Mouse (Mus musculus) neural tube, embryonic 15.5 days (tissue): ENCODE measurements at regions not wholly inside any gene's neighbourhood (a gene's known extent, or its start where the extent isn't known, plus 50 kb on each side); places are given as distances from the start of the nearest gene placed in this dataset.

Source experiments
- ATAC-seq: fragments of 200-750 bp; cut with Nextera tagmentation; 2 replicates; pipeline ENCODE4 v1.8.0; 2017; ENCODE audit warnings: mild to moderate bottlenecking, moderate TSS enrichment, moderate library complexity; ENCODE audit not compliant: low FRiP score
- H3K27ac ChIP-seq: fragments of 300-500 bp; sonication (generic); replicated peaks from 2 replicates; pipeline ENCODE4 v1.5.1; 2015; ENCODE audit warnings: mild to moderate bottlenecking, inconsistent platforms
- H3K27me3 ChIP-seq: fragments of 300-500 bp; sonication (generic); replicated peaks from 2 replicates; pipeline ENCODE4 v1.6.1; 2015; ENCODE audit warnings: inconsistent platforms
- H3K36me3 ChIP-seq: fragments of 300-500 bp; sonication (generic); 2 replicates; pipeline ENCODE4 v1.6.1; 2015; ENCODE audit warnings: inconsistent platforms
- H3K4me1 ChIP-seq: fragments of 300-500 bp; sonication (generic); 2 replicates; pipeline ENCODE4 v1.6.1; 2015; ENCODE audit warnings: inconsistent platforms
- H3K4me2 ChIP-seq: fragments of 300-500 bp; sonication (generic); 2 replicates; pipeline ENCODE4 v1.6.1; 2015; ENCODE audit warnings: inconsistent platforms, mild to moderate bottlenecking, moderate library complexity
- H3K4me3 ChIP-seq: fragments of 300-500 bp; sonication (generic); replicated peaks from 2 replicates; pipeline ENCODE4 v1.5.1; 2015; ENCODE audit warnings: mild to moderate bottlenecking, inconsistent platforms
- H3K9ac ChIP-seq: fragments of 300-500 bp; sonication (generic); replicated peaks from 2 replicates; pipeline ENCODE4 v1.6.1; 2015; ENCODE audit warnings: mild to moderate bottlenecking, inconsistent platforms
- H3K9me3 ChIP-seq: fragments of 300-500 bp; sonication (generic); replicated peaks from 2 replicates; pipeline ENCODE4 v1.6.1; 2016; ENCODE audit warnings: inconsistent platforms
- WGBS: fragments of 180-500 bp; shearing (Covaris S2); methylation state at CpG from one replicate; pipeline ENCODE4 v1.1.7; 2015; ENCODE audit warnings: mixed read lengths; 5-methylcytosine and 5-hydroxymethylcytosine counted together

GRCm38 (mm10) chr4:142449198-142449702, 210.0 kb upstream of the Kazn start:
- peak overlapping the region; percentile 73 for H3K27ac ChIP-seq
- H3K9me3 ChIP-seq, result no peaks in the 10 kb centered on the region
- no peak for ATAC-seq
- no peak overlapping the region for H3K4me3 ChIP-seq
- H3K4me1 ChIP-seq, result peaks cover 19% of the 10 kb centered on the region
- no peaks in the 10 kb centered on the region for H3K27me3 ChIP-seq
- H3K9ac ChIP-seq, result no peak overlapping the region
- WGBS, result 41% methylated on average over 14 of the region's 14 CpGs
- no peak overlapping the region for H3K4me2 ChIP-seq
- no peaks in the 10 kb centered on the region for H3K36me3 ChIP-seq

- H3K27me3 ChIP-seq, result no peaks in the 10 kb centered on the region
- 58% methylated on average over 7 of the region's 7 CpGs for WGBS
These were observed 208.3 kb upstream of the Kazn start for GRCm38 (mm10) chr4:142447529-142447928.

GRCm38 (mm10) chr4:142441045-142441444, 201.8 kb upstream of the Kazn start:
- Histone ChIP-seq H3K9ac (no peak overlapping the region), H3K27me3 (no peaks in the 10 kb centered on the region), H3K4me3 (no peak overlapping the region), H3K36me3 (no peaks in the 10 kb centered on the region), H3K4me2 (no peak overlapping the region), H3K27ac (no peak overlapping the region), H3K4me1 (peaks cover 18% of the 10 kb centered on the region), H3K9me3 (no peaks in the 10 kb centered on the region)
- no peak for ATAC-seq
- WGBS, result 87% methylated on average over 11 of the region's 11 CpGs

More at GRCm38 (mm10) chr4:142447529-142447928, 208.3 kb upstream of the Kazn start:
- no peaks in the 10 kb centered on the region for H3K9me3 ChIP-seq
- H3K4me2 ChIP-seq, result no peak overlapping the region
- 0 out of 2 replicates have a peak, but pooled peaks have one; percentile 7 for ATAC-seq
- H3K36me3 ChIP-seq, result no peaks in the 10 kb centered on the region
- H3K4me3 ChIP-seq, result no peak overlapping the region
- peaks cover 17% of the 10 kb centered on the region; the same call in 1 of the 2 replicates for H3K4me1 ChIP-seq
- no peak overlapping the region for H3K9ac ChIP-seq
- no peak overlapping the region for H3K27ac ChIP-seq

GRCm38 (mm10) chr4:142439450-142440183, 200.4 kb upstream of the Kazn start:
- Histone ChIP-seq H3K9me3 (no peaks in the 10 kb centered on the region), H3K4me1 (peaks cover 18% of the 10 kb centered on the region), H3K36me3 (no peaks in the 10 kb centered on the region), H3K4me3 (no peak overlapping the region), H3K27me3 (no peaks in the 10 kb centered on the region), H3K4me2 (no peak overlapping the region), H3K9ac (no peak overlapping the region), H3K27ac (no peak overlapping the region)
- no peak for ATAC-seq
- 65% methylated on average over 9 of the region's 9 CpGs for WGBS

- WGBS, result 76% methylated on average over 3 of the region's 3 CpGs
- no peak overlapping the region for H3K4me3 ChIP-seq
- H3K9me3 ChIP-seq, result no peaks in the 10 kb centered on the region
- ATAC-seq, result no peak
- no peaks in the 10 kb centered on the region for H3K27me3 ChIP-seq
- H3K9ac ChIP-seq, result no peak overlapping the region
- no peak overlapping the region for H3K4me2 ChIP-seq
- no peak overlapping the region for H3K27ac ChIP-seq
- H3K36me3 ChIP-seq, result no peaks in the 10 kb centered on the region
- H3K4me1 ChIP-seq, result peaks cover 10% of the 10 kb centered on the region; the same call in 1 of the 2 replicates
These were observed 185.4 kb upstream of the Kazn start for GRCm38 (mm10) chr4:142424596-142424995.

- Histone ChIP-seq H3K4me1 (peaks cover 10% of the 10 kb centered on the region; the same call in 1 of the 2 replicates), H3K27ac (peak overlapping the region; percentile 3; the same call in 1 of the 2 replicates), H3K9me3 (no peaks in the 10 kb centered on the region), H3K4me3 (no peak overlapping the region), H3K9ac (no peak overlapping the region), H3K27me3 (no peaks in the 10 kb centered on the region), H3K36me3 (no peaks in the 10 kb centered on the region), H3K4me2 (no peak overlapping the region)
- WGBS, result 40% methylated on average over 7 of the region's 7 CpGs
- no peak for ATAC-seq
These were observed 181.2 kb upstream of the Kazn start for GRCm38 (mm10) chr4:142420427-142420826.

- no peaks in the 10 kb centered on the region for H3K36me3 ChIP-seq
- 72% methylated on average over 5 of the region's 5 CpGs for WGBS
- peaks cover 20% of the 10 kb centered on the region for H3K4me1 ChIP-seq
- no peak for ATAC-seq
- no peak overlapping the region for H3K27ac ChIP-seq
- H3K4me3 ChIP-seq, result no peak overlapping the region
- no peak overlapping the region for H3K9ac ChIP-seq
- no peak overlapping the region for H3K4me2 ChIP-seq
- H3K27me3 ChIP-seq, result no peaks in the 10 kb centered on the region
- no peaks in the 10 kb centered on the region for H3K9me3 ChIP-seq
These were observed 175.7 kb upstream of the Kazn start for GRCm38 (mm10) chr4:142414874-142415273.

- no peaks in the 10 kb centered on the region for H3K36me3 ChIP-seq
- 90% methylated on average over 5 of the region's 5 CpGs for WGBS
- H3K27ac ChIP-seq, result peak overlapping the region; percentile 63
- no peaks in the 10 kb centered on the region for H3K9me3 ChIP-seq
- no peak overlapping the region for H3K9ac ChIP-seq
- no peaks in the 10 kb centered on the region for H3K27me3 ChIP-seq
- no peak for ATAC-seq
- H3K4me2 ChIP-seq, result no peak overlapping the region
- H3K4me1 ChIP-seq, result peaks cover 31% of the 10 kb centered on the region
- H3K4me3 ChIP-seq, result no peak overlapping the region
These were observed 172.6 kb upstream of the Kazn start for GRCm38 (mm10) chr4:142411792-142412191.

GRCm38 (mm10) chr4:142410596-142411573, 171.7 kb upstream of the Kazn start:
- Histone ChIP-seq H3K27me3 (no peaks in the 10 kb centered on the region), H3K4me3 (no peak overlapping the region), H3K27ac (peak overlapping the region; percentile 63), H3K4me2 (peak overlapping the region; percentile 28), H3K9ac (no peak overlapping the region), H3K36me3 (no peaks in the 10 kb centered on the region), H3K9me3 (no peaks in the 10 kb centered on the region), H3K4me1 (peaks cover 31% of the 10 kb centered on the region)
- WGBS, result 55% methylated on average over 26 of the region's 26 CpGs
- peak; percentile 58; the same call in 1 of the 2 replicates for ATAC-seq

- no peak overlapping the region for H3K27ac ChIP-seq
- no peak for ATAC-seq
- H3K4me3 ChIP-seq, result no peak overlapping the region
- no peaks in the 10 kb centered on the region for H3K36me3 ChIP-seq
- no peaks in the 10 kb centered on the region for H3K27me3 ChIP-seq
- 78% methylated on average over 7 of the region's 7 CpGs for WGBS
- no peak overlapping the region for H3K9ac ChIP-seq
- H3K4me2 ChIP-seq, result no peak overlapping the region
- 0 out of 2 replicates have a peak, but pooled peaks cover 4% of the 10 kb centered on the region for H3K4me1 ChIP-seq
- H3K9me3 ChIP-seq, result no peaks in the 10 kb centered on the region
These were observed 158.7 kb upstream of the Kazn start for GRCm38 (mm10) chr4:142397858-142398257.

GRCm38 (mm10) chr4:142392924-142393323, 153.7 kb upstream of the Kazn start:
- ATAC-seq, result no peak
- WGBS, result 69% methylated on average over 2 of the region's 2 CpGs
- Histone ChIP-seq H3K4me2 (no peak overlapping the region), H3K27ac (no peak overlapping the region), H3K4me1 (peaks cover 11% of the 10 kb centered on the region), H3K9me3 (no peaks in the 10 kb centered on the region), H3K4me3 (no peak overlapping the region), H3K36me3 (no peaks in the 10 kb centered on the region), H3K27me3 (no peaks in the 10 kb centered on the region), H3K9ac (no peak overlapping the region)
